Mouse (Mus musculus): ENCODE measurements around the gene Peli1.
"Not testable (repeated sequence)": the region's sequence is repeated elsewhere in the genome, so short reads cannot be mapped to it uniquely, and the experiment has no call there.

Gene Peli1

DNA sequence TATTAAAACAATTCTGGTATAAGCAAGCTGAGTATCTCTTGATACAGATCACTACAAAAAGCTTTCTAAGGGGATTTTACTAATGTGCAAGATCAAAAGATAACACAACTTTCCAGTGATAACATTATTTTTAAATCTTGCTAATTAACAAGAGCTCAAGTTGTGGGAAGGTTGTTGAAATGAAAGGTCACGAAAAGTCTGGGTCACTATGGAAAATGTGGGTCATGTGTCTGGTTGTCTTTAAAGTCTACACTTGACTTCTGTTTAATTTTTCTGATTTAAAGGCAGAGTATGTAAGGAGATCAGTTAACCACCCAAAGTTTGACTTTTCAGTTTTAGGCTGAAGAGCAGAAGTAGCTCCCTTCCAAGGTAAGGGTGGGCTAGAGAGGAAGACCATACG lies 90.5 kb downstream of the Peli1 start:
- in situ Hi-C loops (cut with MboI, MseI), result no loop called here

DNA sequence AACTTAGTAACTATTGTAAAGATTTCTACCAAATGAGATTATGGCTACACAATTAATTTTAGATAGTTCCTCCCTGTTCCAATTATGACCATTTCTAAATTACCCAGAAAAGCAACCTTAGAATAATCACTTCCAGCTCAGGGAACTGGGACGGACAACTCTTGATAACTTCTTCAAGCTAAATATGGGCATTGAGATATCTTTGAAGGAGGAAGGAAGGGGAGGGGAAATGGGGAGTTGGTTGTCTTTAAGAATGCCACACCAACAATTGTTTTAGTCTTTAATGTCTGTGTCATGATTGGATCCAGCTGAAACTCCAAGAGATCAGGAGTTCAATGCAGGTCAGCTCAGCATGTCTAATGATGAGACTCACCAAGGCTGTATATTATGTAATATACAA lies 91.6 kb downstream of the Peli1 start:
- in situ Hi-C loops (cut with MboI, MseI), result no loop called here

DNA sequence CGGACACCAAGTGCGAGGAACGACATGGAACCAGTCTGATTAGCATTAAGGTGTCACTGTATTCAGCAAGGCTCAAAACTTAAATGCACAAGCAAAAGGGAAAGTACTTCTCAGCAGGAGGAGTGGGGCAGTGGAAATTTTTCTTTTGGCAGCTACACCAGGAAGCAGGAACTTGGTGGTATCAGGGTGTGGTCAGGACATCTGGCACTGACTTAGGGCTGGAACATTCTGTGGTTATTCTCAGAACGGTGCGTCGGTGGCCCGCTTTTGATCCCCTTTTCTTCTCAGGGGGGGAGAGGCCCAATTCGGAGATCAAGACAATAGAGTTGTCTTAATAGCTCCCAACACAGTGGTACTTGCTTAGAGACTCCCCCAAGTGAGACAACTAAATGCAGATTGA lies 100.7 kb downstream of the Peli1 start:
- in situ Hi-C loops (cut with MboI, MseI), result not testable (repeated sequence)

DNA sequence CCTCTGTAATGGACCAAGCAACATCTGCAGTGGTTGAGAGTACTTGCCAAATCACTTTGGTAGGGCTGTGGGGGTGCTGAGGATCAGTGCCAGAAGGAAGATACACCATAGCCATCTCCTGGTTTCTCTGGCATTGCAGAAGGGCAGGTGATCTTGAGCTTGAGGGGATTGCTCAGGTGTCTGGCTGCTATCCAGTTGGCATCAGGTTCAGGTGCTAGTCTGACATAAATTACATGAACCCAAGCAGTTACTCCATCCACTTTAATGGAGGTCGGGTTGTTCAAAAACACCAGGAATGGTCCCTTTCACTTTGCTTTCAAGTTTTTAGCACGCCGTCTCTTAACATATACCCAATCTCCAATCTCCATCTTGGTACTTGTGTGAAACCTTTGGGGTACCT lies 103.8 kb downstream of the Peli1 start:
- in situ Hi-C loops (cut with MboI, MseI), result no loop called here
